Comparison of ENCODE assay signal across 9 mouse cellular contexts in the genomic region with DNA sequence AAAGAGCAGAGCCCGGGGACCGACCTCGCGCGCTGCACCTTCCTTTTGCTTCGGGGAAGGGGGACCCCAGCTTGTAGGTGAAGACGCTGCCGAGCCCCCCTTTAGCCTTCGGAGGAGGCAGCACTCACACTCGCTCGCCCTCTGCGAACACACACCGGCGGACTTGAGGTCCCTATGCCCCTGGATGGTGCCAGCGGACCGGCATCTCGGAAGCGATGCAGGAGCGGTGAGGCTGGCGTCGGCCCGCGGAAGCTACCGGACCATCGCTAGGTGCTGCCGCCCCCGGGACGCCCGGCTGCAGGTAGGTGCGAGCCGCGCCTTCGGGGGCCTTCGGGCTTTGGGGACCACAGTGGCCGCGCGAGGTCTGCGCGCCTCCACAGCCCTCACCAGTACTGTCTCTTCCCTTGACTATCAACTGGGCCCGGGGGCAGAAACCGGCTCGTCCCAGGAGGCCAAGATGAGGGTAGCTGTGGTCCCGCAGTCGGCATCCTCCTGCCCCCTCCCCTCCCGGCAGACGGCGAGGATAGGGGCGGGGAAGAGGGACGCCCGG. TPM values are rescaled to one million over a fixed set of nuclear protein-coding genes. Genes with fewer than 3 reads are reported as not detected.
DNase-seq lines count a peak whose midpoint lies in the region; ATAC-seq and TF ChIP-seq lines count a peak whose summit lies in the region.
"Had no signal": no experiment of that assay in that cellular context is flagged by ENCODE, and none has a peak within 500 bp of the region (broad histone marks: within the 10 kb centered on the region; RNA-seq: fewer than 3 reads in every experiment).

No protein-coding gene starts in this region.

- peak overlapping the region; percentile 98 for H3K4me2 ChIP-seq in kidney, postnatal 0 days (ENCODE audit: low read length)
- H3K4me2 ChIP-seq in forebrain, embryonic 16.5 days (ENCODE audit: low read length) = peak overlapping the region; percentile 91
- H3K4me2 ChIP-seq in midbrain, embryonic 16.5 days (ENCODE audit: low read length) = peak overlapping the region; percentile 80

- H3K27ac ChIP-seq in kidney, postnatal 0 days = no peak overlapping the region
- peak overlapping the region; percentile 69 for H3K27ac ChIP-seq in forebrain, embryonic 16.5 days (ENCODE audit: low read length)
- H3K27ac ChIP-seq in midbrain, embryonic 16.5 days (ENCODE audit: low read length) = peak overlapping the region; percentile 86
- H3K27ac ChIP-seq: macrophage had no signal

- peaks cover 8% of the 10 kb centered on the region; the same call in 1 of the 2 replicates for H3K4me1 ChIP-seq in kidney, postnatal 0 days (replicated peaks; ENCODE audit: insufficient read depth, low read length)
- H3K4me1 ChIP-seq in forebrain, embryonic 16.5 days (replicated peaks; ENCODE audit: control insufficient read depth, insufficient read depth, low read length) = peaks cover 12% of the 10 kb centered on the region
- peaks cover 9% of the 10 kb centered on the region; the same call in 1 of the 2 replicates for H3K4me1 ChIP-seq in midbrain, embryonic 16.5 days (ENCODE audit: control insufficient read depth, insufficient read depth, low read length)

- peak overlapping the region; percentile 50 for H3K4me3 ChIP-seq in kidney, postnatal 0 days (replicated peaks; ENCODE audit: low read depth, low read length)
- H3K4me3 ChIP-seq in forebrain, embryonic 16.5 days (replicated peaks; ENCODE audit: low read length) = peak overlapping the region; percentile 73
- H3K4me3 ChIP-seq in midbrain, embryonic 16.5 days (ENCODE audit: low read depth, low read length) = peak overlapping the region; percentile 63

- TF ChIP-seq CTCF in kidney, postnatal 0 days (IDR thresholded peaks at IDR 0.05; ENCODE audit: low read depth) = no peak

- no peaks in the 10 kb centered on the region for H3K36me3 ChIP-seq in kidney, postnatal 0 days (ENCODE audit: insufficient read depth, low read length)
- no peaks in the 10 kb centered on the region for H3K36me3 ChIP-seq in forebrain, embryonic 16.5 days (ENCODE audit: control insufficient read depth, insufficient read depth)
- no peaks in the 10 kb centered on the region for H3K36me3 ChIP-seq in midbrain, embryonic 16.5 days (ENCODE audit: control insufficient read depth, insufficient read depth, low read length)

- under 1% methylated on average over 44 of the region's 50 CpGs for WGBS in kidney, postnatal 0 days
- under 1% methylated on average over 46 of the region's 50 CpGs for WGBS in forebrain, embryonic 16.5 days
- WGBS in midbrain, embryonic 16.5 days = under 1% methylated on average over 45 of the region's 50 CpGs

- H3K27me3 ChIP-seq in kidney, postnatal 0 days (ENCODE audit: insufficient read depth, low read length) = peaks cover 7% of the 10 kb centered on the region; the same call in 1 of the 2 replicates
- peaks cover 2% of the 10 kb centered on the region; the same call in 1 of the 2 replicates for H3K27me3 ChIP-seq in forebrain, embryonic 16.5 days (replicated peaks; ENCODE audit: control insufficient read depth, insufficient read depth, low read length)
- no peaks in the 10 kb centered on the region for H3K27me3 ChIP-seq in midbrain, embryonic 16.5 days (ENCODE audit: control insufficient read depth, insufficient read depth, low read depth, low read length)

- no peak for DNase-seq in kidney, postnatal 0 days (ENCODE audit: low spot score)
- DNase-seq in kidney, postnatal 25 days = no peak
- DNase-seq in cerebellum, postnatal 36 days = peak; percentile 4 to 7
- peak; percentile 16 to 29 for DNase-seq in layer of hippocampus, postnatal 14 days (ENCODE audit: low spot score in 2 of 2)
- DNase-seq in thymus, adult 18-20 months = no peak

- no peaks in the 10 kb centered on the region for H3K9me3 ChIP-seq in kidney, postnatal 0 days (replicated peaks; ENCODE audit: low read length)
- H3K9me3 ChIP-seq in forebrain, embryonic 16.5 days (ENCODE audit: control insufficient read depth, low read length) = no peaks in the 10 kb centered on the region
- H3K9me3 ChIP-seq in midbrain, embryonic 16.5 days (replicated peaks; ENCODE audit: control insufficient read depth, low read length, poor library complexity, severe bottlenecking) = no peaks in the 10 kb centered on the region

- H3K9ac ChIP-seq in kidney, postnatal 0 days (ENCODE audit: low read depth, low read length) = peak overlapping the region; percentile 37; the same call in 1 of the 2 replicates
- peak overlapping the region; percentile 76 for H3K9ac ChIP-seq in forebrain, embryonic 16.5 days (replicated peaks; ENCODE audit: low read depth, low read length)
- H3K9ac ChIP-seq in midbrain, embryonic 16.5 days (ENCODE audit: low read depth, low read length) = peak overlapping the region; percentile 79

- ATAC-seq in kidney, postnatal 0 days (replicated peaks; ENCODE audit: low FRiP score, low read depth) = peak; percentile 49; the same call in 1 of the 2 replicates
- peak; percentile 47 for ATAC-seq in forebrain, embryonic 16.5 days
- peak; percentile 60 for ATAC-seq in midbrain, embryonic 16.5 days
- no peak for ATAC-seq in monocyte, adult 5-6 weeks (replicated peaks; ENCODE audit: insufficient number of reproducible peaks, low FRiP score, low TSS enrichment, poor library complexity, severe bottlenecking)

RNA-seq across cellular contexts. Expression of a gene that starts 1.5 kb away (rescaled TPM):
- 1.6 and 2.0 TPM in 2 replicates for polyA plus RNA-seq in kidney, postnatal 0 days (2015; fragmentation: Nextera tagmentation; extraction: Ambion mirVana)
- polyA plus RNA-seq in forebrain, embryonic 16.5 days (2015; fragmentation: Nextera tagmentation; extraction: Ambion mirVana) = 44.6 and 47.3 TPM in 2 replicates
- total RNA-seq in layer of hippocampus, postnatal 14 days (2021) = 10 to 100 TPM; 51.7 to 52.9 TPM
- polyA plus RNA-seq in midbrain, embryonic 16.5 days (2015; fragmentation: Nextera tagmentation; extraction: Ambion mirVana) = 58.1 and 67.4 TPM in 2 replicates
- total RNA-seq in monocyte, adult 5-6 weeks (2017) = not detected in 3 replicates
- polyA plus RNA-seq: macrophage had no signal

Comparison
In these comparisons a context has a peak if more than half of its experiments do, and no peak if none do; other contexts are left out.
1. DNase-seq: peak in cerebellum, postnatal 36 days (2 of 2) and layer of hippocampus, postnatal 14 days (2 of 2); none in kidney, postnatal 0 days (single experiment), kidney, postnatal 25 days (0 of 2) and thymus, adult 18-20 months (0 of 2).
2. RNA of a gene that starts 1.5 kb away (polyA plus RNA-seq): 58.1 to 67.4 TPM in midbrain, embryonic 16.5 days and 44.6 to 47.3 TPM in forebrain, embryonic 16.5 days; 1.6 to 2.0 TPM in kidney, postnatal 0 days; every median in the first group is over 10 times any median in the second.
3. Peak in every context shown above with its lines, with median percentiles within 50 percentile points of each other: H3K4me2 ChIP-seq, H3K4me3 ChIP-seq and H3K9ac ChIP-seq.